Mouse (Mus musculus): Measurements from ENCODE around the gene Il2rg. TPM values are rescaled to one million over a fixed set of nuclear protein-coding genes. Genes with fewer than 3 reads are reported as not detected.
A peak's percentile ranks its signal among the peaks of the same experiment; 100 is the strongest.

The Il2rg gene
- polyA plus RNA-seq, 1 experiment from 2014 or later, result 4.4 TPM

- Histone ChIP-seq H3K4me2 (ENCODE audit: low read depth) (peak within 1 kb of the TSS; percentile 59), H3K27ac (ENCODE audit: low read depth, low read length) (no peak within 1 kb of the TSS), H3K36me3 (ENCODE audit: control insufficient read depth, insufficient read depth, low read length) (no peaks in the 10 kb centered on the region), H3K4me3 (ENCODE audit: low read depth, low read length) (peak within 1 kb of the TSS; percentile 49), H3K9ac (ENCODE audit: low read length) (peak within 1 kb of the TSS; percentile 49), H3K4me1 (ENCODE audit: control insufficient read depth, insufficient read depth, low read length) (no peaks in the 10 kb centered on the region), H3K27me3 (ENCODE audit: control insufficient read depth, insufficient read depth, low read length) (0 out of 2 replicates have a peak, but pooled peaks cover 2% of the 10 kb centered on the region), H3K9me3 (ENCODE audit: control insufficient read depth, low read length) (no peaks in the 10 kb centered on the region)
- DNase-seq (ENCODE audit: low spot score), result peak; percentile 87
- WGBS, result 22% methylated on average over 47 of the region's 47 CpGs
- ATAC-seq (ENCODE audit: insufficient read depth, low FRiP score, low TSS enrichment), result peak; percentile 84
Measured at GRCm38 (mm10) chrX:101253952-101254729, 13.9 kb downstream of the Il2rg start, which contains the start of gene Foxo4. Foxo4 (plus strand) TSS chrX:101254528.

- H3K9ac ChIP-seq (ENCODE audit: low read length), result no peak overlapping the region
- ATAC-seq (ENCODE audit: insufficient read depth, low FRiP score, low TSS enrichment), result no peak
- no peak overlapping the region for H3K4me3 ChIP-seq (ENCODE audit: low read depth, low read length)
- H3K27me3 ChIP-seq (ENCODE audit: control insufficient read depth, insufficient read depth, low read length), result no peaks in the 10 kb centered on the region
- no peaks in the 10 kb centered on the region for H3K4me1 ChIP-seq (ENCODE audit: control insufficient read depth, insufficient read depth, low read length)
- H3K4me2 ChIP-seq (ENCODE audit: low read depth), result no peak overlapping the region
- no peaks in the 10 kb centered on the region for H3K36me3 ChIP-seq (ENCODE audit: control insufficient read depth, insufficient read depth, low read length)
- H3K27ac ChIP-seq (ENCODE audit: low read depth, low read length), result no peak overlapping the region
- no peaks in the 10 kb centered on the region for H3K9me3 ChIP-seq (ENCODE audit: control insufficient read depth, low read length)
- DNase-seq (ENCODE audit: low spot score), result no peak
- 21% methylated on average over 1 of the region's 1 CpGs for WGBS
Measured at GRCm38 (mm10) chrX:101245011-101245410, 23.0 kb downstream of the Il2rg start.

- Histone ChIP-seq H3K27me3 (ENCODE audit: control insufficient read depth, insufficient read depth, low read length) (0 out of 2 replicates have a peak, but pooled peaks cover 3% of the 10 kb centered on the region), H3K9ac (ENCODE audit: low read length) (no peak overlapping the region), H3K9me3 (ENCODE audit: control insufficient read depth, low read length) (no peaks in the 10 kb centered on the region), H3K4me3 (ENCODE audit: low read depth, low read length) (peak overlapping the region; percentile 50), H3K4me2 (ENCODE audit: low read depth) (peak overlapping the region; percentile 39), H3K36me3 (ENCODE audit: control insufficient read depth, insufficient read depth, low read length) (no peaks in the 10 kb centered on the region), H3K4me1 (ENCODE audit: control insufficient read depth, insufficient read depth, low read length) (no peaks in the 10 kb centered on the region), H3K27ac (ENCODE audit: low read depth, low read length) (no peak overlapping the region)
- DNase-seq (ENCODE audit: low spot score) (no peak), ATAC-seq (ENCODE audit: insufficient read depth, low FRiP score, low TSS enrichment) (no peak)
- 32% methylated on average over 7 of the region's 7 CpGs for WGBS
Measured at GRCm38 (mm10) chrX:101222796-101223162, 45.3 kb downstream of the Il2rg start.

- Histone ChIP-seq H3K27ac (ENCODE audit: low read depth, low read length) (no peak within 1 kb of the TSS), H3K4me1 (ENCODE audit: control insufficient read depth, insufficient read depth, low read length) (no peaks in the 10 kb centered on the region), H3K27me3 (ENCODE audit: control insufficient read depth, insufficient read depth, low read length) (0 out of 2 replicates have a peak, but pooled peaks cover 3% of the 10 kb centered on the region), H3K4me2 (ENCODE audit: low read depth) (peak within 1 kb of the TSS; percentile 45), H3K4me3 (ENCODE audit: low read depth, low read length) (peak within 1 kb of the TSS; percentile 50), H3K9ac (ENCODE audit: low read length) (peak within 1 kb of the TSS; percentile 27), H3K36me3 (ENCODE audit: control insufficient read depth, insufficient read depth, low read length) (no peaks in the 10 kb centered on the region), H3K9me3 (ENCODE audit: control insufficient read depth, low read length) (no peaks in the 10 kb centered on the region)
- DNase-seq (ENCODE audit: low spot score), result peak; percentile 90
- peak; percentile 96 for ATAC-seq (ENCODE audit: insufficient read depth, low FRiP score, low TSS enrichment)
- WGBS, result 23% methylated on average over 53 of the region's 55 CpGs
Measured at GRCm38 (mm10) chrX:101221834-101222795, 45.9 kb downstream of the Il2rg start, which contains the start of gene Snx12. Snx12 (minus strand) TSS chrX:101222563.

Other genes starting within 250 kb of the Il2rg start
- not detected in 2 replicates for gene Tex11, start 208.6 kb downstream of the Il2rg start, polyA plus RNA-seq (2014; fragmentation: Nextera tagmentation; extraction: Ambion mirVana)
- gene Slc7a3, start 182.2 kb downstream of the Il2rg start, polyA plus RNA-seq (2014; fragmentation: Nextera tagmentation; extraction: Ambion mirVana), result 0.45 and 0.50 TPM in 2 replicates
- gene Snx12, start 45.7 kb downstream of the Il2rg start, polyA plus RNA-seq (2014; fragmentation: Nextera tagmentation; extraction: Ambion mirVana), result 56.4 and 61.1 TPM in 2 replicates
- 2.7 and 2.9 TPM in 2 replicates for gene Foxo4, start 13.7 kb downstream of the Il2rg start, polyA plus RNA-seq (2014; fragmentation: Nextera tagmentation; extraction: Ambion mirVana)
- not detected in 2 replicates for gene Gm614, start 4.3 kb downstream of the Il2rg start, polyA plus RNA-seq (2014; fragmentation: Nextera tagmentation; extraction: Ambion mirVana)
- not detected in 2 replicates for gene Gm20489, start 768 bp upstream of the Il2rg start, polyA plus RNA-seq (2014; fragmentation: Nextera tagmentation; extraction: Ambion mirVana)
- gene Med12, start 5.8 kb upstream of the Il2rg start, polyA plus RNA-seq (2014; fragmentation: Nextera tagmentation; extraction: Ambion mirVana), result 37.1 and 41.2 TPM in 2 replicates
- gene Nlgn3, start 30.9 kb upstream of the Il2rg start, polyA plus RNA-seq (2014; fragmentation: Nextera tagmentation; extraction: Ambion mirVana), result 24.0 and 25.1 TPM in 2 replicates
- not detected in 2 replicates for gene Gjb1, start 108.1 kb upstream of the Il2rg start, polyA plus RNA-seq (2014; fragmentation: Nextera tagmentation; extraction: Ambion mirVana)
- 25.7 and 27.6 TPM in 2 replicates for gene Zmym3, start 152.6 kb upstream of the Il2rg start, polyA plus RNA-seq (2014; fragmentation: Nextera tagmentation; extraction: Ambion mirVana)
- gene Nono, start 161.1 kb upstream of the Il2rg start, polyA plus RNA-seq (2014; fragmentation: Nextera tagmentation; extraction: Ambion mirVana), result 628 and 659 TPM in 2 replicates
- 6.0 and 7.2 TPM in 2 replicates for gene Itgb1bp2, start 180.8 kb upstream of the Il2rg start, polyA plus RNA-seq (2014; fragmentation: Nextera tagmentation; extraction: Ambion mirVana)